Mouse (Mus musculus) olfactory bulb, adult 2 months (tissue): ENCODE results near the gene L3mbtl4.

ENCODE experiments used
- CTCF ChIP-seq: fragments of 200-500 bp; IDR thresholded peaks from 2 replicates; pipeline ENCODE4 v1.5.1; 2012; ENCODE audit warnings: low read depth, mild to moderate bottlenecking, low read length, moderate library complexity; ENCODE audit not compliant: insufficient read depth
- POLR2A ChIP-seq: fragments of 200-500 bp; IDR thresholded peaks from 2 replicates; pipeline ENCODE4 v1.6.1; 2012; ENCODE audit warnings: mild to moderate bottlenecking, low read depth, low read length, moderate library complexity; ENCODE audit not compliant: insufficient read depth

GRCm38 (mm10) chr17:68285119-68285782, 11.7 kb downstream of the L3mbtl4 start:
- TF ChIP-seq POLR2A (no peak), CTCF (no peak)
